Comparison of ENCODE assay signal across 9 mouse cellular contexts in genomic region chr16:30310647-30311046, GRCm38 (mm10). TPM values are rescaled to one million over a fixed set of nuclear protein-coding genes. Genes with fewer than 3 reads are reported as not detected.
DNase-seq lines count a peak whose midpoint lies in the region; ATAC-seq and TF ChIP-seq lines count a peak whose summit lies in the region.
"Had no signal": no experiment of that assay in that cellular context is flagged by ENCODE, and none has a peak within 500 bp of the region (broad histone marks: within the 10 kb centered on the region; RNA-seq: fewer than 3 reads in every experiment).

TSS of gene Gp5 (minus strand) at chr16:30310779.

- H3K4me3 ChIP-seq in lung, embryonic 15.5 days: peak within 1 kb of the TSS; percentile 56
- H3K4me3 ChIP-seq in embryonic facial prominence, embryonic 14.5 days (ENCODE audit: low read depth, low read length): peak within 1 kb of the TSS; percentile 64
- peak within 1 kb of the TSS; percentile 62 for H3K4me3 ChIP-seq in limb, embryonic 10.5 days
- H3K4me3 ChIP-seq in olfactory bulb, adult 2 months (ENCODE audit: insufficient read depth, low read depth, low read length): peak within 1 kb of the TSS; percentile 11; the same call in 1 of the 2 replicates

- no peak for DNase-seq in lung, postnatal 10 days
- no peak for DNase-seq in embryonic facial prominence, embryonic 14.5 days (ENCODE audit: low spot score)
- no peak for DNase-seq in limb, embryonic 10.5 days (ENCODE audit: low spot score)
- no peak for DNase-seq in B cell, adult 2 months
- DNase-seq in MN1 (ENCODE audit: low spot score): no peak
- DNase-seq in thymus, postnatal 14 days: no peak
- DNase-seq: adrenal gland, adult 8-10 months had no signal

- H3K27me3 ChIP-seq in lung, embryonic 15.5 days: peaks cover 55% of the 10 kb centered on the region
- peaks cover 52% of the 10 kb centered on the region for H3K27me3 ChIP-seq in embryonic facial prominence, embryonic 14.5 days (replicated peaks; ENCODE audit: control insufficient read depth, insufficient read depth, low read length)
- peaks cover 63% of the 10 kb centered on the region for H3K27me3 ChIP-seq in limb, embryonic 10.5 days (ENCODE audit: low read depth, poor library complexity, severe bottlenecking)

- no peak for TF ChIP-seq CTCF in olfactory bulb, adult 2 months (IDR thresholded peaks at IDR 0.05; ENCODE audit: insufficient read depth, low read depth, low read length)

- ATAC-seq in lung, embryonic 15.5 days (ENCODE audit: borderline replicate concordance, extremely low read depth, low FRiP score, low TSS enrichment): no peak
- no peak for ATAC-seq in embryonic facial prominence, embryonic 14.5 days (ENCODE audit: low read depth)

- H3K9ac ChIP-seq in lung, embryonic 15.5 days: no peak within 1 kb of the TSS
- peak within 1 kb of the TSS; percentile 58; the same call in 1 of the 2 replicates for H3K9ac ChIP-seq in embryonic facial prominence, embryonic 14.5 days (ENCODE audit: low read depth, low read length)

- H3K27ac ChIP-seq in lung, embryonic 15.5 days: no peak within 1 kb of the TSS
- no peak within 1 kb of the TSS for H3K27ac ChIP-seq in embryonic facial prominence, embryonic 14.5 days (replicated peaks; ENCODE audit: low read depth, low read length)
- no peak within 1 kb of the TSS for H3K27ac ChIP-seq in limb, embryonic 10.5 days
- H3K27ac ChIP-seq in olfactory bulb, adult 2 months (ENCODE audit: insufficient read depth, low read depth, low read length): no peak within 1 kb of the TSS

- peak within 1 kb of the TSS; percentile 99 for H3K4me2 ChIP-seq in lung, embryonic 15.5 days
- H3K4me2 ChIP-seq in embryonic facial prominence, embryonic 14.5 days (ENCODE audit: low read depth, low read length): peak within 1 kb of the TSS; percentile 99

- H3K4me1 ChIP-seq in lung, embryonic 15.5 days: peaks cover 23% of the 10 kb centered on the region
- peaks cover 10% of the 10 kb centered on the region; the same call in 1 of the 2 replicates for H3K4me1 ChIP-seq in embryonic facial prominence, embryonic 14.5 days (ENCODE audit: control insufficient read depth, insufficient read depth, low read length)
- H3K4me1 ChIP-seq in limb, embryonic 10.5 days: peaks cover 22% of the 10 kb centered on the region
- peaks cover 15% of the 10 kb centered on the region for H3K4me1 ChIP-seq in olfactory bulb, adult 2 months (ENCODE audit: control insufficient read depth, insufficient read depth, low read length)

- TF ChIP-seq POLR2A in olfactory bulb, adult 2 months (IDR thresholded peaks at IDR 0.05; ENCODE audit: insufficient read depth, low read depth, low read length): no peak

- no peaks in the 10 kb centered on the region for H3K9me3 ChIP-seq in lung, embryonic 15.5 days
- no peaks in the 10 kb centered on the region for H3K9me3 ChIP-seq in embryonic facial prominence, embryonic 14.5 days (ENCODE audit: control insufficient read depth, low read length)
- no peaks in the 10 kb centered on the region for H3K9me3 ChIP-seq in limb, embryonic 10.5 days (replicated peaks)

- peaks cover 2% of the 10 kb centered on the region; the same call in 1 of the 2 replicates for H3K36me3 ChIP-seq in lung, embryonic 15.5 days
- H3K36me3 ChIP-seq in embryonic facial prominence, embryonic 14.5 days (ENCODE audit: control insufficient read depth, insufficient read depth, low read length): 0 out of 2 replicates have a peak, but pooled peaks cover 3% of the 10 kb centered on the region
- peaks cover 16% of the 10 kb centered on the region for H3K36me3 ChIP-seq in limb, embryonic 10.5 days

RNA-seq across cellular contexts. Expression of gene Gp5, which starts in this region (rescaled TPM):
- 2.5 TPM in 2 replicates for polyA plus RNA-seq in lung, embryonic 15.5 days (2015; fragmentation: Nextera tagmentation; extraction: Ambion mirVana)
- 0.32 and 0.56 TPM in 2 replicates for polyA plus RNA-seq in embryonic facial prominence, embryonic 14.5 days (2014; fragmentation: Nextera tagmentation; extraction: Ambion mirVana)
- polyA plus RNA-seq in limb, embryonic 10.5 days (2016; fragmentation: Nextera tagmentation; extraction: Ambion mirVana): 1.5 and 1.7 TPM in 2 replicates
- polyA plus RNA-seq in olfactory bulb, adult 2 months (2012; ENCODE audit: insufficient read depth, insufficient read length, low replicate concordance, missing spikeins): not detected in 2 replicates

Comparison
In these comparisons a context has a peak if more than half of its experiments do, and no peak if none do; other contexts are left out.
1. H3K4me3 ChIP-seq: peak in every context shown above with its lines; median percentile 64 in embryonic facial prominence, embryonic 14.5 days; 62 in limb, embryonic 10.5 days; 56 in lung, embryonic 15.5 days; 11 in olfactory bulb, adult 2 months.